Mouse (Mus musculus) ES-E14 (cell line): Measurements from ENCODE around the gene Rtf1. TPM values are rescaled to one million over a fixed set of nuclear protein-coding genes. Genes with fewer than 3 reads are reported as not detected.

Experiments
- DNase-seq: peaks from one replicate; pipeline ENCODE4 v3.0.0-alpha.2; 2013; ENCODE audit warnings: low read depth, low spot score
- H3K27ac ChIP-seq: 2 replicates; pipeline ENCODE4 v1.5.1; 2012; ENCODE audit warnings: low read depth, mild to moderate bottlenecking, low read length, moderate library complexity, mixed read lengths; ENCODE audit not compliant: poor library complexity, insufficient read depth, severe bottlenecking
- H3K36me3 ChIP-seq: 2 replicates; pipeline ENCODE4 v1.6.1; 2012; ENCODE audit warnings: mild to moderate bottlenecking, low read length, moderate library complexity, mixed read lengths; ENCODE audit not compliant: control insufficient read depth, poor library complexity, insufficient read depth, severe bottlenecking
- H3K4me1 ChIP-seq, 2 experiments: fragments of 150-350 bp in 1 of 2; sonication (generic) in 1 of 2; 2 replicates each; pipeline ENCODE4 v1.6.1; 2012; ENCODE audit warnings: low read length in 2 of 2, mild to moderate bottlenecking in 1 of 2, mixed read lengths in 1 of 2; ENCODE audit not compliant: control insufficient read depth in 2 of 2, insufficient read depth in 2 of 2, poor library complexity in 1 of 2
- H3K4me3 ChIP-seq, 2 experiments: fragments of 150-350 bp in 1 of 2; sonication (generic) in 1 of 2; 2 replicates each; pipeline ENCODE4 v1.5.1; 2012; ENCODE audit warnings: low read length in 2 of 2, low read depth in 1 of 2, mild to moderate bottlenecking in 1 of 2, mixed read lengths in 1 of 2; ENCODE audit not compliant: insufficient read depth in 1 of 2, poor library complexity in 1 of 2, severe bottlenecking in 1 of 2
- H3K9ac ChIP-seq: 2 replicates; pipeline ENCODE4 v1.6.1; 2012; ENCODE audit warnings: low read depth, mild to moderate bottlenecking, low read length, mixed read lengths; ENCODE audit not compliant: poor library complexity, insufficient read depth, severe bottlenecking
- H3K9me3 ChIP-seq: fragments of 150-350 bp; sonication (generic); 2 replicates; pipeline ENCODE4 v1.6.1; 2012; ENCODE audit warnings: low read depth, mild to moderate bottlenecking, low read length; ENCODE audit not compliant: control insufficient read depth, insufficient read depth
- CHD2 ChIP-seq: IDR thresholded peaks from 2 replicates; pipeline ENCODE4 v1.6.1; 2014; ENCODE audit warnings: mild to moderate bottlenecking, low read depth, low read length, inconsistent platforms
- HCFC1 ChIP-seq: IDR thresholded peaks from 2 replicates; pipeline ENCODE4 v1.6.1; 2012; ENCODE audit warnings: low read length, inconsistent platforms, borderline replicate concordance; ENCODE audit not compliant: insufficient read depth
- MAFK ChIP-seq: IDR thresholded peaks from 2 replicates; pipeline ENCODE4 v1.6.1; 2014; ENCODE audit warnings: mild to moderate bottlenecking, low read depth, low read length, inconsistent platforms; ENCODE audit not compliant: insufficient read depth
- ZC3H11A ChIP-seq: IDR thresholded peaks from 2 replicates; pipeline ENCODE4 v1.6.1; 2012; ENCODE audit warnings: low read depth, mild to moderate bottlenecking, inconsistent platforms, low read length, borderline replicate concordance
- ZNF384 ChIP-seq: IDR thresholded peaks from 2 replicates; pipeline ENCODE4 v1.6.1; 2012; ENCODE audit warnings: low read depth, low read length, inconsistent platforms
- in situ Hi-C, 2 experiments: fragments of 600-800 bp; cut with MboI; formaldehyde crosslinking; loops; one replicate each; pipeline ENCODE4 v1.15.1; 2025; ENCODE audit warnings: low sequenced_read_pairs in 2 of 2, inconsistent platforms in 1 of 2; ENCODE audit not compliant: unreplicated experiment in 2 of 2
- total RNA-seq: library from RNA; depleted of rRNA; stranded (reverse); fragments of 300-350 nt; gene quantifications from 2 replicates; pipeline ENCODE4 v1.2.3, GENCODE M21; 2012

Rtf1 gene
- total RNA-seq, 1 experiment: 12.1 TPM

- no peaks in the 10 kb centered on the region for H3K9me3 ChIP-seq
- H3K36me3 ChIP-seq: no peaks in the 10 kb centered on the region
- TF ChIP-seq HCFC1 (no peak), ZNF384 (no peak), ZC3H11A (no peak), CHD2 (no peak), MAFK (no peak)
- in situ Hi-C loops: no loop called here
- DNase-seq: no peak
- peak overlapping the region; percentile 64 to 65 for H3K4me3 ChIP-seq
- H3K27ac ChIP-seq: no peak overlapping the region
- peaks cover 0 to 7% of the 10 kb centered on the region in 2 experiments; a peak in 1 of 4 replicates for H3K4me1 ChIP-seq
- peak overlapping the region; percentile 72 for H3K9ac ChIP-seq
Measured at GRCm38 (mm10) chr2:119757601-119758100, 82.8 kb downstream of the Rtf1 start.

- TF ChIP-seq MAFK: no peak
- no peak for TF ChIP-seq ZC3H11A
- TF ChIP-seq ZNF384: no peak
- TF ChIP-seq HCFC1: no peak
- peak overlapping the region; percentile 72 for H3K9ac ChIP-seq
- H3K9me3 ChIP-seq: no peaks in the 10 kb centered on the region
- no peaks in the 10 kb centered on the region for H3K36me3 ChIP-seq
- H3K4me1 ChIP-seq: peaks cover 0 to 7% of the 10 kb centered on the region in 2 experiments; a peak in 1 of 4 replicates
- no peak overlapping the region for H3K27ac ChIP-seq
- peak overlapping the region; percentile 64 to 65 for H3K4me3 ChIP-seq
- in situ Hi-C loops: no loop called here
- DNase-seq: no peak
Measured at GRCm38 (mm10) chr2:119758101-119758843, 83.4 kb downstream of the Rtf1 start.

DNA sequence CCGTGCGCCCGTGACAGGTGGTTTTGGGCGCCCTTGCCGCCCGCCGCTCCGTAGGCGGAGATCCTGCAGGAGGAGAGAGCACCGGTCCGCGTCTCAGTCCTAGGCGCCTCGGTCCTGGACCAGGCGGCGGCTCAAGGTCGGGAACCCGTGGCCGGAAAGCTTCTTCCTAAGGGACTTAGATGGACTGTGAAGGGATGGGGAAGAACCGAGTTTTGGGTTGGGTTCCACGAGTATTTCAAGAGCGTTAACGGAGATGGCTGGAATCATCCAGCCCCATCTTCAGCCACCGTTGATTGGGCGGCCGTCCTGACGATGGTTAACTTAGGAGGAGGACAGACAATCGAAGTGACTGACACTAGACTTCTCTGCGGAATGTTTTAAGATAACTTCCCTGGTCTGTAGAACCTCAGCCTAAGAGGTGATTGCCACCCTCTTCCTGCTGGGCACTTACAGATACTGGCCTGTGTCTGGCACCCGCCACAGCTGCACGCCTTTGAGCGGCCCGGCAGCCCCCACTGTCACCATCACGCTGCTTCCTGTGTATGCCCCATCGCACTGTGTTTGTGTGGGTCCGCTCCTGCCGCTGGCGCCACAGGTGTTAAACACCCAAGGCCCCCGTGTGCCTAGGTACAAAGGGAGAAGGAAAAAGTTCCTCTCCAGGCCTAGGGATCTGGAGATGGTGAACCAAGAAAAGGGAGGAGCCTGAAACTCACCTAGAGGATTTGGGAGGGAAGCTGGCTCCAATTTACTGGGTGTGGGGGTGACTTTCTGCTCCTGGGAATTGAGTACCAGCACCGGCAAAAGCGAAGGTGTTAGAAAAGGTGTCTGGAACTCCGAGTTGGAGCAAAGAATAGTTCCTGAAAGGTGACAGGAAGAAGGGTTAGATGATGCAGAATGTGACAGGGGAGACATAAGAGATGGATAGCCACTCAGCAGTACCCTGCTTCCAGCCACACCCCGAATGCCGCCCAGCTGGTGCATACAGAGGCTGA lies 84.3 kb downstream of the Rtf1 start:
- no peak for DNase-seq
- Histone ChIP-seq H3K9ac (peak overlapping the region; percentile 72), H3K27ac (no peak overlapping the region), H3K4me1 (peaks cover 0 to 7% of the 10 kb centered on the region in 2 experiments; a peak in 1 of 4 replicates), H3K36me3 (peaks cover 6% of the 10 kb centered on the region), H3K4me3 (peak overlapping the region; percentile 64 to 65), H3K9me3 (no peaks in the 10 kb centered on the region)
- in situ Hi-C loops: no loop called here
- no peak for TF ChIP-seq ZNF384
- no peak for TF ChIP-seq ZC3H11A
- TF ChIP-seq CHD2: no peak
- TF ChIP-seq MAFK: no peak

DNA sequence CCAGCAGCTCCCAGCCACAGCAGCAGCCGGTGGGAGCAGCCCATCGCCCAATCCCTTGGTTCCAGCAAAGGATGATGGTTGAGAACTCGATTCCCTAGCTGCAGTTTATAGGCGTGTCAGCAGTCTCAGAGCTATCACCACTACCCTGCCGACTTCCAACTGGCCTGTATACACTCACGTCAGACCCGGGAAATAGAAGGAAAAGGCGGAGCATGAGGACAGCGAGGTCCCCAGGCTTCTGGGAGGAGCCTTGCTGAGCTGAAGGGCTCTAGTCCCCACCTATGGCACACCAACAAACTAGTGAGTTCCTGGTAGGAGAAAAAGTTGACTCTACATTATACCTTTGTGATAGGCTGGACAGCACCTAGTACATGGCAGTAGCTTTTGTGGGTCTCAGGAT lies 85.4 kb downstream of the Rtf1 start, which contains the start of gene Ltk:
Ltk (minus strand) TSS at position 181 of the 400 bp plus-strand sequence.
- TF ChIP-seq ZC3H11A (no peak), ZNF384 (no peak), HCFC1 (no peak), MAFK (no peak), CHD2 (no peak)
- H3K9ac ChIP-seq: no peak within 1 kb of the TSS
- no peaks in the 10 kb centered on the region for H3K9me3 ChIP-seq
- H3K36me3 ChIP-seq: peaks cover 14% of the 10 kb centered on the region
- no peak within 1 kb of the TSS for H3K27ac ChIP-seq
- no peak for DNase-seq
- in situ Hi-C loops: no loop called here
- H3K4me3 ChIP-seq: peak within 1 kb of the TSS; percentile 64 to 65; a peak in 3 of 4 replicates
- peaks cover 0 to 7% of the 10 kb centered on the region in 2 experiments; a peak in 1 of 4 replicates for H3K4me1 ChIP-seq
